In the genomic region with DNA sequence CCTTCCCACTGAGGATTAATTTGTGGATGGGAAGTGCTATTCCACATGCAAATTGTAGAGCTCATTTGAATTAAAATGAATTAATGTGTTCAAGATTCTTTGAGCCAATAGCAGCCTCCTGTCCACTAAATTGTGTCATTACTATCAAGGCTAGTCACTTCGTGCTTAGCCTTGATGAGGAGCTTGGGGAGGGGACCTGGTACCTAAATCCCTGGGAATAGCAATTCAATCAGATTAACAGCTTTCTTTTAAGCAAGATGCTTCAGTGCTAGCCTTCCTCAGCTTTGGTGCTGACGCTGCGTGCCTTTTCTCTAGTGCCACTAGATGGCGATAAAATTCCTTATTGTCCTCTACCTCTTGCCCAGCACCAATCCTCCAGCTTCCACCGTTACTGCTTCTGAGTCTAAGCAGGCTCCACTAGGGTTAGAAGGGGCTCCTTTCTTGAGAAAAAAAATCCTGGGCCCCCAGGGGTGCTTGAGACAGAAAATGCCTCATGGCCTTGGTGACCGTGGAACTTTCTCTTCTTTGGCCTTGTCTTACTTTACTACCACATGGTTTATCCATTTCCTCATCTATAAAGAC, we compare ENCODE assay signal across 8 mouse cellular contexts.
A peak's percentile ranks its signal among the peaks of the same experiment; 100 is the strongest.
DNase-seq lines count a peak whose midpoint lies in the region; ATAC-seq and TF ChIP-seq lines count a peak whose summit lies in the region.

No protein-coding gene starts in this region.

- H3K9ac ChIP-seq in forebrain, embryonic 13.5 days, result no peak overlapping the region
- H3K9ac ChIP-seq in kidney, postnatal 0 days (ENCODE audit: low read depth, low read length), result no peak overlapping the region
- no peak overlapping the region for H3K9ac ChIP-seq in limb, embryonic 14.5 days (ENCODE audit: low read depth, low read length, severe bottlenecking)

- intact Hi-C loops in heart, postnatal 36 days (cut with DNase I), result no loop called here

- H3K4me1 ChIP-seq in forebrain, embryonic 13.5 days, result 0 out of 2 replicates have a peak, but pooled peaks cover 6% of the 10 kb centered on the region
- H3K4me1 ChIP-seq in kidney, postnatal 0 days (replicated peaks; ENCODE audit: insufficient read depth, low read length), result no peaks in the 10 kb centered on the region
- H3K4me1 ChIP-seq in limb, embryonic 14.5 days (ENCODE audit: control insufficient read depth, insufficient read depth, low read length), result no peaks in the 10 kb centered on the region

- TF ChIP-seq CTCF in kidney, postnatal 0 days (IDR thresholded peaks at IDR 0.05; ENCODE audit: low read depth), result peak; percentile 72

- H3K4me3 ChIP-seq in forebrain, embryonic 13.5 days, result no peak overlapping the region
- no peak overlapping the region for H3K4me3 ChIP-seq in kidney, postnatal 0 days (replicated peaks; ENCODE audit: low read depth, low read length)
- no peak overlapping the region for H3K4me3 ChIP-seq in limb, embryonic 14.5 days (replicated peaks; ENCODE audit: low read length)

- peak; percentile 1 for DNase-seq in heart, postnatal 36 days
- DNase-seq in heart, adult 9 months (ENCODE audit: low spot score in 2 of 2), result no peak
- DNase-seq in brain, embryonic 18.5 days (ENCODE audit: low read depth, low spot score), result peak; percentile 43
- DNase-seq in kidney, postnatal 0 days (ENCODE audit: low spot score), result peak; percentile 81
- peak; percentile 82 for DNase-seq in limb, embryonic 14.5 days (ENCODE audit: low spot score)
- DNase-seq in retina, postnatal 7 days (ENCODE audit: low read depth, low spot score), result peak; percentile 33
- DNase-seq in urinary bladder, postnatal 10 days (ENCODE audit: low spot score), result no peak

- no peak overlapping the region for H3K27ac ChIP-seq in forebrain, embryonic 13.5 days
- no peak overlapping the region for H3K27ac ChIP-seq in kidney, postnatal 0 days
- H3K27ac ChIP-seq in limb, embryonic 14.5 days (replicated peaks; ENCODE audit: low read depth, low read length), result no peak overlapping the region

- no peaks in the 10 kb centered on the region for H3K9me3 ChIP-seq in forebrain, embryonic 13.5 days (replicated peaks)
- no peaks in the 10 kb centered on the region for H3K9me3 ChIP-seq in kidney, postnatal 0 days (replicated peaks; ENCODE audit: low read length)
- no peaks in the 10 kb centered on the region for H3K9me3 ChIP-seq in limb, embryonic 14.5 days (ENCODE audit: control insufficient read depth, low read length)

- no peaks in the 10 kb centered on the region for H3K36me3 ChIP-seq in forebrain, embryonic 13.5 days (ENCODE audit: poor library complexity, severe bottlenecking)
- no peaks in the 10 kb centered on the region for H3K36me3 ChIP-seq in kidney, postnatal 0 days (ENCODE audit: insufficient read depth, low read length)
- H3K36me3 ChIP-seq in limb, embryonic 14.5 days (ENCODE audit: control insufficient read depth, insufficient read depth, low read length), result no peaks in the 10 kb centered on the region

- no peak overlapping the region for H3K4me2 ChIP-seq in forebrain, embryonic 13.5 days
- no peak overlapping the region for H3K4me2 ChIP-seq in kidney, postnatal 0 days (ENCODE audit: low read length)
- no peak overlapping the region for H3K4me2 ChIP-seq in limb, embryonic 14.5 days (replicated peaks; ENCODE audit: low read depth, low read length, severe bottlenecking)

- ATAC-seq in forebrain, embryonic 13.5 days, result peak; percentile 97
- no peak for ATAC-seq in kidney, postnatal 0 days (replicated peaks; ENCODE audit: low FRiP score, low read depth)
- ATAC-seq in limb, embryonic 14.5 days (ENCODE audit: low FRiP score, low read depth), result peak; percentile 80

- no peak for TF ChIP-seq POLR2A in limb, embryonic 14.5 days (IDR thresholded peaks at IDR 0.05; ENCODE audit: borderline replicate concordance, extremely low read depth, insufficient read depth, insufficient read length)

- WGBS in forebrain, embryonic 13.5 days, result 7% methylated on average over 6 of the region's 6 CpGs
- WGBS in kidney, postnatal 0 days, result 12% methylated on average over 6 of the region's 6 CpGs
- 8% methylated on average over 6 of the region's 6 CpGs for WGBS in limb, embryonic 14.5 days

- no peaks in the 10 kb centered on the region for H3K27me3 ChIP-seq in forebrain, embryonic 13.5 days
- no peaks in the 10 kb centered on the region for H3K27me3 ChIP-seq in kidney, postnatal 0 days (ENCODE audit: insufficient read depth, low read length)
- H3K27me3 ChIP-seq in limb, embryonic 14.5 days (ENCODE audit: control insufficient read depth, insufficient read depth, low read length), result no peaks in the 10 kb centered on the region

Comparison
In these comparisons a context has a peak if more than half of its experiments do, and no peak if none do; other contexts are left out.
1. DNase-seq: peak in heart, postnatal 36 days (2 of 2), brain, embryonic 18.5 days (single experiment), kidney, postnatal 0 days (single experiment), limb, embryonic 14.5 days (single experiment) and retina, postnatal 7 days (single experiment); none in heart, adult 9 months (0 of 2) and urinary bladder, postnatal 10 days (single experiment).